ENCODE assay signal across 10 mouse cellular contexts in the genomic region with DNA sequence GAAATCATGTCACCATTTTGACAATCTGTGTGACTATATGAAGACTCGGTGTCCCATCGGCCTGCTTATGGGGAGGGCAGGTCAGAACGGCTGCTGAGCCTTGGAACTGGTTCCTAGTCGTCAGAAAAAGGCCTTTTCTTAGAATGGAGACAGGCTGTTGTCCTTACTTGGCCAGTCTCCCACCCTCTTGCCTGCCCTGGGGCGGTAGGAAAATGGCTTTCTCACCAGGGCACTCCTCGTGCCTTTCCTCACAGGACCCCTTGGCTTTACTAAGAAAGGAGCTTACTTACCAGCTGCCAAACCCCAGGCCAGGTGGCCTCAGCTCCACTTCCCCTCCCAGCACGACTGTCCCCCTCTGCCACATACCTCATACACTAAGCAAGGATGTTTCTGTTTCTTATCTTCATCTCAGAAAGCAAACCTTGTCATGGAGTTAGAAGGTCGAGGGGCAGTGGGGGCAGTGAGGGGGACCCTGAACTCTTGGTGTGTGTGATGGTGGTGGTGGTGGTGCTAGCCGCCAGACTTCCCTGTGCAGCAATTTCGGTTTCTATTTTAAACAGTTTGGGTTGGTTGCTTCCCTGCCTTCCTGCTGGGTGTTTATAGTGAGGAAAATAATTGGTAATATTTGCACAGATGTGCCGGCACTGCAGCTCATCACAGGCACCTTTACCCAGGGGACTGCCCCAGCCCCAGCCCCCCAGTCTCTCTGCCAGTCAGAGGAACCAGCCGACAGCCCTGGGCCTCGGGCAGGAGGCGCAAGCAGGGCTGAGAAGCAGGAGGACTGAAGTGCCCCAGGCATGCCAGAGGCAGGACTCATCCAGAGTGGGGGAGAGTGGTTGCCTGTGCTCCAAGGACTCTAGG. TPM values are rescaled to one million over a fixed set of nuclear protein-coding genes. Genes with fewer than 3 reads are reported as not detected.
DNase-seq lines count a peak whose midpoint lies in the region; ATAC-seq and TF ChIP-seq lines count a peak whose summit lies in the region.
"Had no signal": no experiment of that assay in that cellular context is flagged by ENCODE, and none has a peak within 500 bp of the region (broad histone marks: within the 10 kb centered on the region; RNA-seq: fewer than 3 reads in every experiment).

No protein-coding gene starts in this region.

- 34% methylated on average over 14 of the region's 14 CpGs for WGBS in liver, adult 2 months
- WGBS in liver, embryonic 11.5 days = 43% methylated on average over 14 of the region's 14 CpGs
- 34% methylated on average over 14 of the region's 14 CpGs for WGBS in intestine, postnatal 0 days

- no peaks in the 10 kb centered on the region for H3K9me3 ChIP-seq in liver, embryonic 11.5 days (ENCODE audit: control insufficient read depth, low read length)
- H3K9me3 ChIP-seq in MEL (replicated peaks; ENCODE audit: insufficient read depth, low read length) = no peaks in the 10 kb centered on the region
- H3K9me3 ChIP-seq in intestine, postnatal 0 days (ENCODE audit: control insufficient read depth) = no peaks in the 10 kb centered on the region

- TF ChIP-seq CTCF in liver, adult 2 months (IDR thresholded peaks at IDR 0.05; ENCODE audit: low read depth, low read length) = no peak
- no peak for TF ChIP-seq CTCF in MEL (IDR thresholded peaks at IDR 0.05 in 2 of 3, conservative IDR thresholded peaks at IDR 0.05 in 1 of 3; ENCODE audit: control insufficient read depth in 1 of 3, insufficient read depth in 1 of 3, low read depth in 2 of 3, low read length in 3 of 3, poor library complexity in 1 of 3, severe bottlenecking in 1 of 3)
- TF ChIP-seq CTCF in intestine, postnatal 0 days (IDR thresholded peaks at IDR 0.05; ENCODE audit: low read depth) = no peak

- no peak for TF ChIP-seq RAD21 in MEL (IDR thresholded peaks at IDR 0.05; ENCODE audit: low read depth, low read length)

- H3K79me2 ChIP-seq in liver, adult 2 months (ENCODE audit: control insufficient read depth, insufficient read depth, low read length) = no peaks in the 10 kb centered on the region
- no peaks in the 10 kb centered on the region for H3K79me2 ChIP-seq in MEL (ENCODE audit: control insufficient read depth, insufficient read depth, low read length, poor library complexity)

- 0 out of 2 replicates have a peak overlapping the region, but pooled peaks have one; percentile 26 for H3K4me3 ChIP-seq in liver, adult 2 months (ENCODE audit: insufficient read depth, low read depth, low read length)
- H3K4me3 ChIP-seq in liver, embryonic 11.5 days (ENCODE audit: low read depth, low read length) = no peak overlapping the region
- H3K4me3 ChIP-seq in MEL (ENCODE audit: control insufficient read depth in 1 of 2, insufficient read depth in 1 of 2, low read depth in 2 of 2, low read length in 2 of 2) = peak overlapping the region; percentile 19 to 28; a peak in 2 of 4 replicates
- H3K4me3 ChIP-seq in intestine, postnatal 0 days (ENCODE audit: low read depth, low read length) = no peak overlapping the region
- H3K4me3 ChIP-seq: heart, adult 2 months had no signal

- no peak overlapping the region for H3K9ac ChIP-seq in liver, adult 2 months (ENCODE audit: low read depth, low read length)
- no peak overlapping the region for H3K9ac ChIP-seq in liver, embryonic 11.5 days (ENCODE audit: low read depth, low read length)
- no peak overlapping the region for H3K9ac ChIP-seq in MEL (ENCODE audit: control insufficient read depth, low read depth, low read length, poor library complexity, severe bottlenecking)
- no peak overlapping the region for H3K9ac ChIP-seq in intestine, postnatal 0 days (ENCODE audit: low read depth, low read length)

- H3K36me3 ChIP-seq in liver, adult 2 months (ENCODE audit: control insufficient read depth, insufficient read depth, low read length) = no peaks in the 10 kb centered on the region
- no peaks in the 10 kb centered on the region for H3K36me3 ChIP-seq in liver, embryonic 11.5 days (ENCODE audit: control insufficient read depth, insufficient read depth, low read length)
- no peaks in the 10 kb centered on the region for H3K36me3 ChIP-seq in MEL (ENCODE audit: control insufficient read depth in 1 of 2, insufficient read depth in 2 of 2, low read length in 2 of 2)
- no peaks in the 10 kb centered on the region for H3K36me3 ChIP-seq in intestine, postnatal 0 days (ENCODE audit: control insufficient read depth, insufficient read depth)

- H3K27ac ChIP-seq in liver, adult 2 months (replicated peaks; ENCODE audit: insufficient read depth, low read depth, low read length) = no peak overlapping the region
- H3K27ac ChIP-seq in liver, embryonic 11.5 days (ENCODE audit: low read depth, low read length) = no peak overlapping the region
- H3K27ac ChIP-seq in MEL (ENCODE audit: control insufficient read depth, low read depth, low read length) = no peak overlapping the region
- no peak overlapping the region for H3K27ac ChIP-seq in intestine, postnatal 0 days (ENCODE audit: low read depth, low read length)
- H3K27ac ChIP-seq: heart, adult 2 months had no signal

- H3K27me3 ChIP-seq in liver, adult 2 months (ENCODE audit: control insufficient read depth, insufficient read depth, low read length) = peaks cover 4% of the 10 kb centered on the region; the same call in 1 of the 2 replicates
- peaks cover 10% of the 10 kb centered on the region for H3K27me3 ChIP-seq in liver, embryonic 11.5 days (replicated peaks; ENCODE audit: control insufficient read depth, insufficient read depth, low read length)
- H3K27me3 ChIP-seq in MEL (ENCODE audit: control insufficient read depth in 1 of 2, insufficient read depth in 2 of 2, low read length in 2 of 2) = peaks cover 0 to 4% of the 10 kb centered on the region in 2 experiments; a peak in 1 of 4 replicates
- no peaks in the 10 kb centered on the region for H3K27me3 ChIP-seq in intestine, postnatal 0 days (replicated peaks; ENCODE audit: control insufficient read depth, insufficient read depth, low read length)

- TF ChIP-seq EP300 in MEL (IDR thresholded peaks at IDR 0.05; ENCODE audit: low read depth in 1 of 2, low read length in 2 of 2) = no peak

- ATAC-seq in liver, embryonic 11.5 days (replicated peaks; ENCODE audit: low FRiP score) = no peak
- ATAC-seq in inflammation-experienced regulatory T-cells, adult 6 months = peak; percentile 60
- no peak for ATAC-seq in intestine, postnatal 0 days

- DNase-seq in liver, adult 2 months (ENCODE audit: extremely low read depth, low read depth, low spot score) = no peak
- DNase-seq in liver, embryonic 11.5 days (ENCODE audit: low spot score) = no peak
- DNase-seq in MEL (ENCODE audit: low read depth, low spot score) = no peak
- peak; percentile 39 to 41 for DNase-seq in spleen, postnatal 36 days (ENCODE audit: low spot score in 2 of 2)
- no peak for DNase-seq in left cerebral cortex, adult 18-20 months (ENCODE audit: low spot score in 2 of 2)
- DNase-seq in layer of hippocampus, adult 8-10 months (ENCODE audit: low spot score in 2 of 2) = no peak

- no peaks in the 10 kb centered on the region for H3K4me1 ChIP-seq in liver, adult 2 months (ENCODE audit: control insufficient read depth, insufficient read depth, low read length)
- H3K4me1 ChIP-seq in liver, embryonic 11.5 days (replicated peaks; ENCODE audit: control insufficient read depth, insufficient read depth, low read length) = no peaks in the 10 kb centered on the region
- H3K4me1 ChIP-seq in MEL (ENCODE audit: control insufficient read depth in 1 of 2, insufficient read depth in 2 of 2, low read length in 2 of 2) = no peaks in the 10 kb centered on the region
- H3K4me1 ChIP-seq in intestine, postnatal 0 days (replicated peaks; ENCODE audit: control insufficient read depth, insufficient read depth, low read length) = no peaks in the 10 kb centered on the region

- no peak for TF ChIP-seq POLR2A in liver, adult 2 months (IDR thresholded peaks at IDR 0.05; ENCODE audit: extremely low read depth, insufficient read depth, low read length)
- no peak for TF ChIP-seq POLR2A in MEL (IDR thresholded peaks at IDR 0.05; ENCODE audit: control insufficient read depth in 1 of 2, insufficient read depth in 1 of 2, low read depth in 1 of 2, low read length in 2 of 2, poor library complexity in 1 of 2)

- no peak overlapping the region for H3K4me2 ChIP-seq in liver, embryonic 11.5 days
- H3K4me2 ChIP-seq in intestine, postnatal 0 days (replicated peaks; ENCODE audit: low read depth) = no peak overlapping the region

RNA-seq across cellular contexts. Expression of gene Syndig1l, which starts 23.7 kb away (rescaled TPM):
- not detected in 2 replicates for total RNA-seq in liver, adult 2 months (2014; rRNA removed)
- polyA plus RNA-seq in liver, adult 2 months (2012; rRNA removed) = not detected in 2 replicates
- polyA plus RNA-seq in liver, embryonic 11.5 days (2014; fragmentation: Nextera tagmentation; extraction: Ambion mirVana) = 0.08 and 0.12 TPM in 2 replicates
- not detected in 2 replicates for total RNA-seq in MEL (2012; rRNA removed)
- not detected for polyA plus RNA-seq in MEL (2012; ENCODE audit: insufficient read depth in 1 of 2, insufficient read length in 2 of 2, low read depth in 1 of 2, low replicate concordance in 2 of 2, missing spikeins in 1 of 2)
- polyA plus RNA-seq in inflammation-experienced regulatory T-cells, adult 6 months (2017; shearing (Covaris generic)) = not detected
- total RNA-seq in left cerebral cortex, adult 18-20 months (2021) = 10 to 100 TPM; 19.8 to 39.2 TPM
- 0.12 TPM in 1 of 2 replicates, not detected in the other for polyA plus RNA-seq in intestine, postnatal 0 days (2015; fragmentation: Nextera tagmentation; extraction: Ambion mirVana)
- total RNA-seq in layer of hippocampus, adult 8-10 months (2022) = 1 to 10 TPM; 5.9 to 8.0 (median 7.5) TPM
- total RNA-seq: heart, adult 2 months had no signal
- polyA plus RNA-seq: embryonic facial prominence, embryonic 11.5 days; heart, adult 2 months had no signal

RNA-seq across cellular contexts. Expression of gene Vrtn, which starts 34.1 kb away (rescaled TPM):
- not detected in 2 replicates for total RNA-seq in liver, adult 2 months (2014; rRNA removed)
- not detected in 2 replicates for polyA plus RNA-seq in liver, adult 2 months (2012; rRNA removed)
- polyA plus RNA-seq in liver, embryonic 11.5 days (2014; fragmentation: Nextera tagmentation; extraction: Ambion mirVana) = not detected in 2 replicates
- not detected in 2 replicates for total RNA-seq in MEL (2012; rRNA removed)
- not detected for polyA plus RNA-seq in MEL (2012; ENCODE audit: insufficient read depth in 1 of 2, insufficient read length in 2 of 2, low read depth in 1 of 2, low replicate concordance in 2 of 2, missing spikeins in 1 of 2)
- polyA plus RNA-seq in inflammation-experienced regulatory T-cells, adult 6 months (2017; shearing (Covaris generic)) = not detected
- total RNA-seq in left cerebral cortex, adult 18-20 months (2021) = not detected
- polyA plus RNA-seq in intestine, postnatal 0 days (2015; fragmentation: Nextera tagmentation; extraction: Ambion mirVana) = not detected in 2 replicates
- total RNA-seq in layer of hippocampus, adult 8-10 months (2022) = not detected
- total RNA-seq: heart, adult 2 months had no signal
- polyA plus RNA-seq: embryonic facial prominence, embryonic 11.5 days; heart, adult 2 months had no signal

RNA-seq across cellular contexts. Expression of gene Abcd4, which starts 57.7 kb away (rescaled TPM):
- 5.8 and 6.5 TPM in 2 replicates for total RNA-seq in liver, adult 2 months (2014; rRNA removed)
- 12.5 and 14.2 TPM in 2 replicates for polyA plus RNA-seq in liver, adult 2 months (2012; rRNA removed)
- polyA plus RNA-seq in liver, embryonic 11.5 days (2014; fragmentation: Nextera tagmentation; extraction: Ambion mirVana) = 8.2 and 9.5 TPM in 2 replicates
- total RNA-seq in MEL (2012; rRNA removed) = 3.5 TPM in 2 replicates
- 1 to 10 TPM in 1 of 2 experiments, not detected in 1; 7.1 TPM for polyA plus RNA-seq in MEL (2012; ENCODE audit: insufficient read depth in 1 of 2, insufficient read length in 2 of 2, low read depth in 1 of 2, low replicate concordance in 2 of 2, missing spikeins in 1 of 2)
- 10 to 100 TPM in 2 of 3 experiments, 1 to 10 TPM in 1; 7.1 to 11.4 (median 11.1) TPM for polyA plus RNA-seq in inflammation-experienced regulatory T-cells, adult 6 months (2017; shearing (Covaris generic))
- 10 to 100 TPM in 1 of 2 experiments, 1 to 10 TPM in 1; 7.9 to 10.2 TPM for total RNA-seq in left cerebral cortex, adult 18-20 months (2021)
- 16.8 and 20.4 TPM in 2 replicates for polyA plus RNA-seq in intestine, postnatal 0 days (2015; fragmentation: Nextera tagmentation; extraction: Ambion mirVana)
- 10 to 100 TPM; 14.5 to 17.4 (median 15.6) TPM for total RNA-seq in layer of hippocampus, adult 8-10 months (2022)

Comparison
In these comparisons a context has a peak if more than half of its experiments do, and no peak if none do; other contexts are left out.
1. H3K4me3 ChIP-seq: peak in liver, adult 2 months (single experiment) and MEL (2 of 2); none in liver, embryonic 11.5 days (single experiment) and intestine, postnatal 0 days (single experiment).
2. DNase-seq: peak in spleen, postnatal 36 days (2 of 2); none in liver, adult 2 months (single experiment), liver, embryonic 11.5 days (single experiment), MEL (single experiment), left cerebral cortex, adult 18-20 months (0 of 2) and layer of hippocampus, adult 8-10 months (0 of 2).